Mouse (Mus musculus) limb, embryonic 15.5 days (tissue): ENCODE results near the gene Lbx2. TPM values are rescaled to one million over a fixed set of nuclear protein-coding genes. Genes with fewer than 3 reads are reported as not detected.

Experiments used
- ATAC-seq: fragments of 200-750 bp; cut with Nextera tagmentation; 2 replicates; pipeline ENCODE4 v1.8.0; 2017; ENCODE audit warnings: low read depth, moderate TSS enrichment; ENCODE audit not compliant: insufficient number of reproducible peaks, low FRiP score, low TSS enrichment
- H3K27ac ChIP-seq: fragments of 300-500 bp; sonication (generic); 2 replicates; pipeline ENCODE4 v1.5.1; 2015; ENCODE audit warnings: moderate library complexity, mild to moderate bottlenecking, inconsistent platforms
- H3K27me3 ChIP-seq: fragments of 300-500 bp; sonication (generic); 2 replicates; pipeline ENCODE4 v1.6.1; 2015; ENCODE audit warnings: inconsistent platforms
- H3K36me3 ChIP-seq: fragments of 300-500 bp; sonication (generic); 2 replicates; pipeline ENCODE4 v1.6.1; 2015; ENCODE audit warnings: inconsistent platforms
- H3K4me1 ChIP-seq: fragments of 300-500 bp; sonication (generic); 2 replicates; pipeline ENCODE4 v1.6.1; 2015; ENCODE audit warnings: inconsistent platforms
- H3K4me2 ChIP-seq: fragments of 300-500 bp; sonication (generic); 2 replicates; pipeline ENCODE4 v1.6.1; 2015; ENCODE audit warnings: mild to moderate bottlenecking, inconsistent platforms
- H3K4me3 ChIP-seq: fragments of 300-500 bp; sonication (generic); 2 replicates; pipeline ENCODE4 v1.5.1; 2015; ENCODE audit warnings: mild to moderate bottlenecking, inconsistent platforms
- H3K9ac ChIP-seq: fragments of 300-500 bp; sonication (generic); 2 replicates; pipeline ENCODE4 v1.6.1; 2015; ENCODE audit warnings: inconsistent platforms
- H3K9me3 ChIP-seq: fragments of 300-500 bp; sonication (generic); 2 replicates; pipeline ENCODE4 v1.6.1; 2016; ENCODE audit warnings: inconsistent platforms
- WGBS: fragments of 180-500 bp; shearing (Covaris S2); methylation state at CpG from one replicate; pipeline ENCODE4 v1.1.7; 2015; 5-methylcytosine and 5-hydroxymethylcytosine counted together
- polyA plus RNA-seq: library from polyadenylated mRNA; unstranded; fragments of >200 nt; fragmentation: Nextera tagmentation; extraction: Ambion mirVana; gene quantifications from 2 replicates; pipeline ENCODE4 v1.2.1, GENCODE M21; 2015

Gene Lbx2
- polyA plus RNA-seq, 1 experiment from 2014 or later: 0.41 TPM

GRCm38 (mm10) chr6:83101316-83101687 lies 15.1 kb downstream of the Lbx2 start, which contains the start of the genes Ccdc142 and Gm42688:
Ccdc142 (plus strand) TSS chr6:83101601.
Gm42688 (plus strand) TSS chr6:83101617.
- Histone ChIP-seq H3K9ac (peak within 1 kb of the TSS; percentile 56), H3K4me1 (peaks cover 18% of the 10 kb centered on the region), H3K4me3 (peak within 1 kb of the TSS; percentile 67), H3K4me2 (peak within 1 kb of the TSS; percentile 93), H3K27ac (peak within 1 kb of the TSS; percentile 86), H3K36me3 (no peaks in the 10 kb centered on the region), H3K27me3 (0 out of 2 replicates have a peak, but pooled peaks cover 3% of the 10 kb centered on the region), H3K9me3 (no peaks in the 10 kb centered on the region)
- under 1% methylated on average over 25 of the region's 25 CpGs for WGBS
- ATAC-seq: peak; percentile 85

DNA sequence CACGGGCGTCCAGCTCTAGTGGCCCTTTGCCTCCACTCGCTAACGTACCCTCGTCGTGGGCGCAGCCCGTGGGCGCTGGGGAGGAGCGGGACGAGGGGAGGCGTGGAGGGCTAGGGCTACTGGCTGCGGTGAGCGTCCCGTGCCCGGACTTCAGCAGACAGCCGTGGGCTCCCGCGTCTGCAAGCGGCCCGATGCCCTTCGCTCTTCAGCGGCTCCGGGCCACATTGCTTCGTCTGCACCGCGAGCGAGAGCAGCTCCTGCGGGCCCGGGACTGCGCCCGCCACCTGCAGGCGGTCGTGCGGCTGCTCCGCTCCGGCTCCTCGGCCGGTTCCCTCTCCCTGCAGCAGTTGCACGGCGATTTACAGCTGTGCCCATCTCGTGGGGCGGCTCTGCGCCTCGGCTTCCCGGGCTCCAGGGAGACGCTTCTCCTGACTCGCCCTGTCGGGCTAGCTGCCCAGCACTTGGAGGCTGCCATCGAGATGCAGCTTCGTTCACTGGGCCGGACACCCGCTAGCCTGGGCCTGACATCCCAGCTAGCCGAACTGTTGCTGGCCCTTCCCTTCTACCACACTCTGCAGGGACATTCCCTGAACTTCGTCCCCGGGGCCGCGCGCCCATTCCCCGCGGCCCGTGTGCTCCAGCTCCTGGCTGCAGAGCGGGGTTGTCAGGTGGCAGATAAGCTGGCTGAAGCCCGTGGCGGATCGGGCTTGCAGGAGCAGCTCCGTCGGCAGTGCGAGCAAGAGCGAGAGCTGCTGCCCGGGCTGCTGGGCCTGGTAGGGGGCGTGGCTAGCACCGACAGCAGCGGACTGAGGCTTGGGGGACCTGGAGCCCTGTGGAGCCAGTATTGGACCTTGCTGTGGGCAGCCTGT lies 15.8 kb downstream of the Lbx2 start:
- Histone ChIP-seq H3K27ac (peak overlapping the region; percentile 86), H3K4me1 (peaks cover 18% of the 10 kb centered on the region), H3K9ac (peak overlapping the region; percentile 56), H3K27me3 (no peaks in the 10 kb centered on the region), H3K4me3 (peak overlapping the region; percentile 67), H3K36me3 (0 out of 2 replicates have a peak, but pooled peaks cover 4% of the 10 kb centered on the region), H3K9me3 (no peaks in the 10 kb centered on the region), H3K4me2 (peak overlapping the region; percentile 93)
- ATAC-seq: peak; percentile 58
- under 1% methylated on average over 74 of the region's 74 CpGs for WGBS

DNA sequence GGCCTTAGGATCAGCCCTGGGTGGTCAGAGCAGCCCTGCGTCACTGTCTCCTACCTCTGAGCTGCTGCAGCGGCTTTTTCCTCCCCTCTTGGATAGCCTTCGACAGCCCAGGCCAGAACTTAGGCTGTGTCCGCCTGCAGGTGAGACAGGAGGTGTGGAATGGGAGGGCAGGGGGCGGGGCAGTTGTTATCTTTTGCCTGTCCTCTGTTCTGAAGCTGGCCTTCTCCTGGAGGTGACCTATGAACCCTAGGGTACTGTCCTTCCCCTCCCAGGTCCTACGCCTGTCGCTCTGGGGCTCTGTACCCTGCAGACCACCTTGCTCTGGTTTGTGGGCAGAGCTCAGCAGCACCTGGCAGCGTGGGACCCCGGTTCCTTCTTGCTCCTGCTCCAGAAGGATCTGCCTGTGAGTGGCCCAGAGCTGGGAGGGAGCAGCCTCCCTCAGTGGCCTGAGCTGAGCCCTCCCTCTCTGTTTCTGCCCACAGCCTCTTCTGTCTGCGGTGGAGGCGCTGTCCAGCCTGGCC lies 17.0 kb downstream of the Lbx2 start:
- ATAC-seq: 0 out of 2 replicates have a peak, but pooled peaks have one; percentile 4
- Histone ChIP-seq H3K27me3 (no peaks in the 10 kb centered on the region), H3K9me3 (no peaks in the 10 kb centered on the region), H3K27ac (no peak overlapping the region), H3K4me2 (peak overlapping the region; percentile 93), H3K9ac (no peak overlapping the region), H3K36me3 (peaks cover 5% of the 10 kb centered on the region; the same call in 1 of the 2 replicates), H3K4me3 (no peak overlapping the region), H3K4me1 (peaks cover 27% of the 10 kb centered on the region)
- 52% methylated on average over 11 of the region's 11 CpGs for WGBS

DNA sequence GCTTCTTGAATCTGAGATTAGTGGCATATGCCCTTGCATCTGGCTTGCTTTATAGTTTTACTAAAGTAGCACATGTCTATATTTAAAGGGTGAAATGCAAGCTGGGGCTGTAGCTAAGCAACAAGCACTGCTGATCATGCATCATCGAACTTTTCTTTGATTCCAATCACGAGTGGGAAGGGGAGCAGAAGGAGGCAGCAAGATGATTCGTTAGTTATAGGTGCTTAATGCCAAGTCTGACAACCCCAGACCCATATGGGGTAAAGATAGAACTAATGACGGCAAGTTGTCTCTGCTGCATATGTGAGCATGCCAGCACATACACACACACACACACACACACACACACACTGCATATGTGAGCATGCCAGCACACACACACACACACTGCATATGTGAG lies 18.0 kb downstream of the Lbx2 start:
- ATAC-seq: no peak
- H3K4me3 ChIP-seq: no peak overlapping the region
- H3K4me2 ChIP-seq: no peak overlapping the region
- no peak overlapping the region for H3K27ac ChIP-seq
- no peak overlapping the region for H3K9ac ChIP-seq
- peaks cover 32% of the 10 kb centered on the region for H3K4me1 ChIP-seq
- H3K36me3 ChIP-seq: peaks cover 5% of the 10 kb centered on the region; the same call in 1 of the 2 replicates
- H3K9me3 ChIP-seq: no peaks in the 10 kb centered on the region
- 84% methylated on average over 4 of the region's 4 CpGs for WGBS
- no peaks in the 10 kb centered on the region for H3K27me3 ChIP-seq

- no peak overlapping the region for H3K9ac ChIP-seq
- no peak for ATAC-seq
- H3K27me3 ChIP-seq: no peaks in the 10 kb centered on the region
- peak overlapping the region; percentile 82 for H3K4me2 ChIP-seq
- peak overlapping the region; percentile 85; the same call in 1 of the 2 replicates for H3K27ac ChIP-seq
- peak overlapping the region; percentile 89 for H3K4me3 ChIP-seq
- H3K36me3 ChIP-seq: peaks cover 12% of the 10 kb centered on the region; the same call in 1 of the 2 replicates
- WGBS: 35% methylated on average over 13 of the region's 13 CpGs
- peaks cover 28% of the 10 kb centered on the region for H3K4me1 ChIP-seq
- no peaks in the 10 kb centered on the region for H3K9me3 ChIP-seq
Observed at GRCm38 (mm10) chr6:83107566-83108400, 21.6 kb downstream of the Lbx2 start.

- Histone ChIP-seq H3K4me3 (peak within 1 kb of the TSS; percentile 89), H3K36me3 (peaks cover 12% of the 10 kb centered on the region; the same call in 1 of the 2 replicates), H3K9me3 (no peaks in the 10 kb centered on the region), H3K27me3 (no peaks in the 10 kb centered on the region), H3K27ac (peak within 1 kb of the TSS; percentile 85), H3K9ac (peak within 1 kb of the TSS; percentile 90), H3K4me2 (peak within 1 kb of the TSS; percentile 82), H3K4me1 (peaks cover 20% of the 10 kb centered on the region)
- under 1% methylated on average over 76 of the region's 76 CpGs for WGBS
- peak; percentile 79 for ATAC-seq
Observed at GRCm38 (mm10) chr6:83108762-83109668, 22.8 kb downstream of the Lbx2 start, which contains the start of gene Mrpl53. Mrpl53 (plus strand) TSS chr6:83109040.

DNA sequence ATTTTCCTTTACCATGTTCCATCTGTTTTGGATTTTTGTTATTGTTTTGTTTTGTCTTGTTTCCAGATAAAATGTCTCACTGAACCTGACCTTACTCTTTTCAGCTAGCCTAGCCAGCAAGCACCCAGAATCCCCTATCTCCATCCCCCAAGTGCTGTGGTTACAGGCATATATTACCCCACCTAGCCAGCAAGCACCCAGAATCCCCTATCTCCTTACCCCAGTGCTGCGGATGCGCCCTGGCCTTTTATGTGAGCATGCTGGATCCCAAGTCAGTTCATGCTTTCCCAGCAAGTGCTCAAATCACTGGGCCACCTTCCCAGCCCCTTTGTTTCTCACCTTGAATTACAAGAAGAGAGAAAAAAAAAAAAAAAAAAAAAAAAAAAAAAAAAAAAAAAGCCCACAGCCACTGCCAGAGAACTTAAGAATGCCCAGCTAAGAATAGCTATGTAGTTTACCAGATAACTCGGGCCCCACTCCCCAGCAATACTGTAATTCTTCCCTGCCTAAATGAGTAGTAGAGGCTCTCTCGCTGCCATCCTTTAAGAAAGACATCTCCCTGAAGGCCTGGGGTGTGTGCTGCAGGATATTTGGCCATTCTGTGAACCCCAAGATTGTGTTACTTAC lies 25.5 kb downstream of the Lbx2 start:
- no peak overlapping the region for H3K27ac ChIP-seq
- no peak overlapping the region for H3K4me3 ChIP-seq
- H3K4me2 ChIP-seq: no peak overlapping the region
- 91% methylated on average over 4 of the region's 4 CpGs for WGBS
- H3K27me3 ChIP-seq: no peaks in the 10 kb centered on the region
- no peak overlapping the region for H3K9ac ChIP-seq
- H3K36me3 ChIP-seq: peaks cover 10% of the 10 kb centered on the region; the same call in 1 of the 2 replicates
- H3K9me3 ChIP-seq: no peaks in the 10 kb centered on the region
- no peak for ATAC-seq
- H3K4me1 ChIP-seq: peaks cover 35% of the 10 kb centered on the region

- H3K36me3 ChIP-seq: peaks cover 37% of the 10 kb centered on the region
- H3K27ac ChIP-seq: peak within 1 kb of the TSS; percentile 89
- H3K4me3 ChIP-seq: peak within 1 kb of the TSS; percentile 96
- peak; percentile 86 for ATAC-seq
- H3K4me1 ChIP-seq: peaks cover 37% of the 10 kb centered on the region
- H3K9me3 ChIP-seq: no peaks in the 10 kb centered on the region
- H3K27me3 ChIP-seq: no peaks in the 10 kb centered on the region
- H3K4me2 ChIP-seq: peak within 1 kb of the TSS; percentile 70
- peak within 1 kb of the TSS; percentile 91 for H3K9ac ChIP-seq
- WGBS: 1% methylated on average over 58 of the region's 58 CpGs
Observed at GRCm38 (mm10) chr6:83115011-83115671, 29.0 kb downstream of the Lbx2 start, which contains the start of gene Mogs. Mogs (plus strand) TSS chr6:83115496.

DNA sequence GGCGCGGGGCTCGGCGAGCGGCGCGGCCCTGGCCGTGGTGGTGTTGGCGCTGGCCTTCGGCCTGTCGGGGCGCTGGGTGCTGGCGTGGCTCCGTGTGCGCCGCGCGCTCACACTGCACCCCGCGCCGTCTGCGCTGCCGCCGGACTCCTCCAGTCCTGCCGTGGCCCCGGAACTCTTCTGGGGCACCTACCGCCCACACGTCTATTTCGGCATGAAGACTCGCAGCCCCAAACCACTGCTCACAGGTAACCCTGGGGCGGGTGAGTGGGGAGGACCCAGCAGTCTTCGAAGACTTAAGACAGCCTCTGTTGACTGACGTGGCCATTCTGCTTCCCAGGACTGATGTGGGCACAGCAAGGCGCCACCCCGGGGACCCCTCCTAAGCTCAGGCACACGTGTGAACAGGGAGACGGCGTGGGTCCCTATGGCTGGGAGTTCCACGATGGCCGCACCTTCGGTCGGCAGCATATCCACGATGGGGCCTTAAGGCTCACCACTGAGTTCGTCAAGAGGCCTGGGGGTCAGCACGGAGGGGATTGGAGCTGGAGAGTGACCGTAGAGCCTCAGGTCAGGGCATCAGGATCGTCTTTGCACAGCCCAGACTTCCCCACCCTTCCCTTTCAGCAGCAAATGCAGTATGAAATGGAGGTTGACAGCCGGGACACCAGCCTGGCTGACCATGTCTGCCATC lies 29.7 kb downstream of the Lbx2 start:
- Histone ChIP-seq H3K4me3 (peak overlapping the region; percentile 96), H3K9me3 (no peaks in the 10 kb centered on the region), H3K27me3 (no peaks in the 10 kb centered on the region), H3K4me2 (peak overlapping the region; percentile 70), H3K4me1 (peaks cover 42% of the 10 kb centered on the region), H3K9ac (peak overlapping the region; percentile 91), H3K27ac (peak overlapping the region; percentile 89), H3K36me3 (peaks cover 36% of the 10 kb centered on the region)
- WGBS: 1% methylated on average over 47 of the region's 48 CpGs
- peak; percentile 70 for ATAC-seq
